ENCODE assay signal across 8 mouse cellular contexts in the genomic region with DNA sequence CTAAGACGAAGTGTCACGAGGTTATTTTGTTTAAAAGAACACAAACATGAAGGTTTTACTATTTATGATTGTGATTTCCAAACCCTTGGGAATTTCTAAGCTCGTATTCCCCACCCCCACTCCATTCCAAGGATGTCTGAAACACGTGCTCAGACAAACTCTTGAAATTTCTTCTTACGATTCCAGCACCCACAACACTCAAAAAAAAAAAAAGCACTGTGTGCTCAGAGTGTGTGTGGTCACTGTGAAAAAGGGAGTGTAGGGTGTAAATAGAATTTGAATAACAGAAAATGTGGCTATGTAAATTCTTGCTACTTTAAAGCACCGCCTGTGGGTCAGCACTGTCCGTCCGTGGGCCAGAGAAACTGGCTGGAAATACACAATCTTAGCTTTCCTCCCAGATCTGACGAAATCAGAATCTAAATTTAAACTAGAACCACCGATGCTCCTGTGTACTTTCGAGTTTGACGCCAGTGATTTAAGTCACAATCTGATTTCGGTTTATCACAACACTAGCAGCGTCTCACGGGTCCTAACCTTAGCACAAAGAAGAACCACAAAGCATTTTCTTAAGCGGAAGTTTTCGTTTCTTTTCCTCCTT. TPM values are rescaled to one million over a fixed set of nuclear protein-coding genes. Genes with fewer than 3 reads are reported as not detected.
DNase-seq lines count a peak whose midpoint lies in the region; ATAC-seq and TF ChIP-seq lines count a peak whose summit lies in the region.

No protein-coding gene starts in this region.

- intact Hi-C loops in left cerebral cortex, postnatal 14 days (cut with DNase I) = no loop called here

- TF ChIP-seq CTCF in small intestine, adult 2 months (IDR thresholded peaks at IDR 0.05; ENCODE audit: extremely low read depth, insufficient read length, insufficient replicate concordance, low read depth, low read length) = no peak

- 26% methylated on average over 17 of the region's 17 CpGs for WGBS in kidney, embryonic 14.5 days
- WGBS in heart, embryonic 15.5 days = 10% methylated on average over 17 of the region's 17 CpGs
- WGBS in liver, embryonic 16.5 days (ENCODE audit: insufficient replicate concordance) = 16% methylated on average over 17 of the region's 17 CpGs
- 8% methylated on average over 17 of the region's 17 CpGs for WGBS in small intestine, adult 2 months

- no peaks in the 10 kb centered on the region for H3K27me3 ChIP-seq in kidney, embryonic 14.5 days (ENCODE audit: control insufficient read depth, insufficient read depth, low read length)
- H3K27me3 ChIP-seq in heart, embryonic 15.5 days = no peaks in the 10 kb centered on the region
- no peaks in the 10 kb centered on the region for H3K27me3 ChIP-seq in liver, embryonic 16.5 days (ENCODE audit: control insufficient read depth, insufficient read depth, low read depth, low read length)
- no peaks in the 10 kb centered on the region for H3K27me3 ChIP-seq in small intestine, adult 2 months (ENCODE audit: control insufficient read depth, insufficient read depth, low read length)

- peak overlapping the region; percentile 86 for H3K9ac ChIP-seq in kidney, embryonic 14.5 days (ENCODE audit: low read depth, low read length)
- H3K9ac ChIP-seq in heart, embryonic 15.5 days = peak overlapping the region; percentile 77
- H3K9ac ChIP-seq in liver, embryonic 16.5 days (ENCODE audit: low read depth, low read length) = peak overlapping the region; percentile 64; the same call in 1 of the 2 replicates

- H3K4me1 ChIP-seq in kidney, embryonic 14.5 days (ENCODE audit: control insufficient read depth, insufficient read depth, low read length) = no peaks in the 10 kb centered on the region
- H3K4me1 ChIP-seq in heart, embryonic 15.5 days (replicated peaks) = peaks cover 6% of the 10 kb centered on the region
- no peaks in the 10 kb centered on the region; the same call in 1 of the 2 replicates for H3K4me1 ChIP-seq in liver, embryonic 16.5 days (ENCODE audit: control insufficient read depth, low read depth, low read length)
- H3K4me1 ChIP-seq in small intestine, adult 2 months (ENCODE audit: control insufficient read depth, insufficient read depth, insufficient read length, low read length) = no peaks in the 10 kb centered on the region

- no peak for TF ChIP-seq POLR2A in small intestine, adult 2 months (IDR thresholded peaks at IDR 0.05; ENCODE audit: low read depth, low read length)

- no peak for DNase-seq in kidney, postnatal 25 days
- peak; percentile 42 for DNase-seq in adipocyte (ENCODE audit: low spot score)
- no peak for DNase-seq in gastrocnemius, postnatal 25 days
- DNase-seq in left cerebral cortex, postnatal 14 days (ENCODE audit: low spot score in 2 of 2) = no peak

- no peaks in the 10 kb centered on the region for H3K36me3 ChIP-seq in kidney, embryonic 14.5 days (ENCODE audit: control insufficient read depth, insufficient read depth, low read length)
- no peaks in the 10 kb centered on the region for H3K36me3 ChIP-seq in heart, embryonic 15.5 days
- no peaks in the 10 kb centered on the region for H3K36me3 ChIP-seq in liver, embryonic 16.5 days (ENCODE audit: control insufficient read depth, insufficient read depth)
- no peaks in the 10 kb centered on the region for H3K36me3 ChIP-seq in small intestine, adult 2 months (ENCODE audit: control insufficient read depth, insufficient read depth, low read length)

- ATAC-seq in kidney, embryonic 14.5 days (ENCODE audit: low FRiP score, low TSS enrichment) = no peak; the same call in 1 of the 2 replicates
- ATAC-seq in heart, embryonic 15.5 days (replicated peaks; ENCODE audit: insufficient number of reproducible peaks, insufficient read depth, low FRiP score, low read depth) = 0 out of 2 replicates have a peak, but pooled peaks have one; percentile 7
- peak; percentile 9; the same call in 1 of the 2 replicates for ATAC-seq in liver, embryonic 16.5 days (ENCODE audit: low read depth)

- no peaks in the 10 kb centered on the region for H3K9me3 ChIP-seq in kidney, embryonic 14.5 days (ENCODE audit: control insufficient read depth, low read length)
- no peaks in the 10 kb centered on the region for H3K9me3 ChIP-seq in heart, embryonic 15.5 days (replicated peaks)
- H3K9me3 ChIP-seq in liver, embryonic 16.5 days (replicated peaks; ENCODE audit: control insufficient read depth, low read length) = no peaks in the 10 kb centered on the region

- peak overlapping the region; percentile 59 for H3K4me3 ChIP-seq in kidney, embryonic 14.5 days (ENCODE audit: low read length)
- H3K4me3 ChIP-seq in heart, embryonic 15.5 days = peak overlapping the region; percentile 75
- peak overlapping the region; percentile 68 for H3K4me3 ChIP-seq in liver, embryonic 16.5 days (ENCODE audit: low read depth, low read length)
- peak overlapping the region; percentile 100 for H3K4me3 ChIP-seq in small intestine, adult 2 months (ENCODE audit: low read depth, low read length)

- peak overlapping the region; percentile 94 for H3K27ac ChIP-seq in kidney, embryonic 14.5 days (ENCODE audit: low read depth, low read length)
- peak overlapping the region; percentile 91 for H3K27ac ChIP-seq in heart, embryonic 15.5 days
- H3K27ac ChIP-seq in liver, embryonic 16.5 days (ENCODE audit: low read length) = peak overlapping the region; percentile 73; the same call in 1 of the 2 replicates
- peak overlapping the region; percentile 93 for H3K27ac ChIP-seq in small intestine, adult 2 months (ENCODE audit: insufficient read depth, low read depth, low read length)

- H3K4me2 ChIP-seq in kidney, embryonic 14.5 days (replicated peaks; ENCODE audit: low read depth, low read length) = peak overlapping the region; percentile 40
- H3K4me2 ChIP-seq in heart, embryonic 15.5 days = peak overlapping the region; percentile 55
- peak overlapping the region; percentile 58 for H3K4me2 ChIP-seq in liver, embryonic 16.5 days (ENCODE audit: low read depth, low read length)

RNA-seq across cellular contexts. Expression of a gene that starts 0.8 kb away (rescaled TPM):
- 17.1 and 28.5 TPM in 2 replicates for polyA plus RNA-seq in kidney, embryonic 14.5 days (2014; fragmentation: Nextera tagmentation; extraction: Ambion mirVana)
- 12.6 and 13.9 TPM in 2 replicates for polyA plus RNA-seq in heart, embryonic 15.5 days (2015; fragmentation: Nextera tagmentation; extraction: Ambion mirVana)
- 4.1 and 4.3 TPM in 2 replicates for polyA plus RNA-seq in liver, embryonic 16.5 days (2015; fragmentation: Nextera tagmentation; extraction: Ambion mirVana)
- polyA plus RNA-seq in small intestine, adult 2 months (2012; rRNA removed) = 1.7 and 3.8 TPM in 2 replicates
- total RNA-seq in gastrocnemius, postnatal 25 days (2021) = 10 to 100 TPM; 11.4 to 12.8 TPM
- total RNA-seq in left cerebral cortex, postnatal 14 days (2021) = 10 to 100 TPM; 28.1 to 30.1 TPM

RNA-seq across cellular contexts. Expression of a gene that starts 28.9 kb away (rescaled TPM):
- polyA plus RNA-seq in kidney, embryonic 14.5 days (2014; fragmentation: Nextera tagmentation; extraction: Ambion mirVana) = 4.0 and 6.6 TPM in 2 replicates
- polyA plus RNA-seq in heart, embryonic 15.5 days (2015; fragmentation: Nextera tagmentation; extraction: Ambion mirVana) = 2.6 and 2.9 TPM in 2 replicates
- 0.86 and 1.1 TPM in 2 replicates for polyA plus RNA-seq in liver, embryonic 16.5 days (2015; fragmentation: Nextera tagmentation; extraction: Ambion mirVana)
- not detected in 2 replicates for polyA plus RNA-seq in small intestine, adult 2 months (2012; rRNA removed)
- under 1 TPM; 0.38 to 0.79 TPM for total RNA-seq in gastrocnemius, postnatal 25 days (2021)
- under 1 TPM in 1 of 2 experiments, not detected in 1; 0.38 TPM for total RNA-seq in left cerebral cortex, postnatal 14 days (2021)
